Mouse (Mus musculus) ES-Bruce4 (cell line): ENCODE data around the gene Fkbp5. TPM values are rescaled to one million over a fixed set of nuclear protein-coding genes. Genes with fewer than 3 reads are reported as not detected.

Experiments used
- H3K27ac ChIP-seq: 2 replicates; pipeline ENCODE4 v1.5.1; 2012; ENCODE audit warnings: low read length, inconsistent platforms; ENCODE audit not compliant: insufficient read depth
- H3K27me3 ChIP-seq: 2 replicates; pipeline ENCODE4 v1.6.1; 2012; ENCODE audit warnings: mild to moderate bottlenecking, low read length, inconsistent platforms; ENCODE audit not compliant: control insufficient read depth, poor library complexity, insufficient read depth, severe bottlenecking
- H3K36me3 ChIP-seq: 2 replicates; pipeline ENCODE4 v1.6.1; 2012; ENCODE audit warnings: inconsistent platforms, mild to moderate bottlenecking, low read length, moderate library complexity; ENCODE audit not compliant: control insufficient read depth, poor library complexity, insufficient read depth, severe bottlenecking
- H3K4me1 ChIP-seq: one replicate; pipeline ENCODE4 v1.8.1; 2011; ENCODE audit warnings: low read length; ENCODE audit not compliant: control insufficient read depth, insufficient read depth
- H3K4me3 ChIP-seq: 2 replicates; pipeline ENCODE4 v1.5.1; 2011; ENCODE audit warnings: low read depth, mild to moderate bottlenecking, low read length
- H3K9ac ChIP-seq: 2 replicates; pipeline ENCODE4 v1.6.1; 2012; ENCODE audit warnings: low read depth, mild to moderate bottlenecking, inconsistent platforms; ENCODE audit not compliant: poor library complexity, severe bottlenecking
- H3K9me3 ChIP-seq: replicated peaks from 2 replicates; pipeline ENCODE4 v1.6.1; 2012; ENCODE audit warnings: mild to moderate bottlenecking, low read length, inconsistent platforms; ENCODE audit not compliant: control insufficient read depth, poor library complexity, insufficient read depth, severe bottlenecking
- CTCF ChIP-seq: IDR thresholded peaks from one replicate; pipeline ENCODE4 v1.8.1; 2011; ENCODE audit warnings: low read depth, low read length
- EP300 ChIP-seq: IDR thresholded peaks from 2 replicates; pipeline ENCODE4 v1.6.1; 2011; ENCODE audit warnings: low read depth, low read length; ENCODE audit not compliant: insufficient read depth
- POLR2A ChIP-seq: IDR thresholded peaks from one replicate; pipeline ENCODE4 v1.8.1; 2011; ENCODE audit warnings: low read length; ENCODE audit not compliant: insufficient read depth
- polyA plus RNA-seq: library from polyadenylated mRNA; stranded (reverse); fragments of >200 nt; gene quantifications from 2 replicates; pipeline ENCODE4 v1.2.4, GENCODE M21; 2011; ENCODE audit warnings: low read depth; ENCODE audit not compliant: missing spikeins, insufficient read depth, insufficient read length

Fkbp5 gene
- polyA plus RNA-seq, 1 experiment: 67.1 TPM

GRCm38 (mm10) chr17:28511616-28512541, 5.4 kb downstream of the Fkbp5 start:
- Histone ChIP-seq H3K4me3 (no peak overlapping the region), H3K27me3 (no peaks in the 10 kb centered on the region), H3K9me3 (no peaks in the 10 kb centered on the region), H3K4me1 (peaks cover 5% of the 10 kb centered on the region), H3K36me3 (no peaks in the 10 kb centered on the region), H3K9ac (no peak overlapping the region), H3K27ac (no peak overlapping the region)
- no peak for TF ChIP-seq POLR2A
- TF ChIP-seq EP300: no peak
- TF ChIP-seq CTCF: no peak

GRCm38 (mm10) chr17:28510445-28511342, 6.6 kb downstream of the Fkbp5 start:
- no peak for TF ChIP-seq CTCF
- no peak for TF ChIP-seq EP300
- no peak for TF ChIP-seq POLR2A
- Histone ChIP-seq H3K9ac (peak overlapping the region; percentile 5; the same call in 1 of the 2 replicates), H3K9me3 (no peaks in the 10 kb centered on the region), H3K4me3 (peak overlapping the region; percentile 37), H3K36me3 (no peaks in the 10 kb centered on the region), H3K4me1 (peaks cover 10% of the 10 kb centered on the region), H3K27ac (no peak overlapping the region), H3K27me3 (no peaks in the 10 kb centered on the region)

DNA sequence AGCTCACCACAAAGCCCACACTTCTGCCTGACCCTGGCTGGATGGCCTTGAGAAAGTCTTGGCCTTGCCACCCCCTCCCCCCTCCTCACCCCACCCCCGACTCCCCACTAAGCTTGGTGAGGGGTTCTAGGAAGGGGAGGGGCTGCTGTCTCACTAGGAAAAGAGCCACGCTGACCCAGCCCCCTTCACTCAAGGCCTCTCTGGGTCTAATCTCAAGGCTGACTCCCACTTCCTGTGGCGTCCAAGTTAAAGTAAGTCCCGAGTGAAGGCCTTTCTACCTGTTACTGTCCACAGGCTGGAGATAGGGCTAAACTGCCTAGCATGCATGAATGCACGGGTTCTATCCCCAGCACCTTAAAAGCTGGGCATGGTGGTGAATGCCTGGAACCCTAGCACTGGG, 9.8 kb downstream of the Fkbp5 start:
- H3K4me1 ChIP-seq: peaks cover 12% of the 10 kb centered on the region
- no peak overlapping the region; the same call in 1 of the 2 replicates for H3K27ac ChIP-seq
- no peak overlapping the region for H3K4me3 ChIP-seq
- TF ChIP-seq POLR2A: no peak
- no peak for TF ChIP-seq CTCF
- no peaks in the 10 kb centered on the region for H3K27me3 ChIP-seq
- no peaks in the 10 kb centered on the region for H3K36me3 ChIP-seq
- no peaks in the 10 kb centered on the region for H3K9me3 ChIP-seq
- H3K9ac ChIP-seq: no peak overlapping the region

GRCm38 (mm10) chr17:28506895-28507294, 10.4 kb downstream of the Fkbp5 start:
- H3K4me3 ChIP-seq: no peak overlapping the region
- peaks cover 7% of the 10 kb centered on the region for H3K4me1 ChIP-seq
- H3K36me3 ChIP-seq: no peaks in the 10 kb centered on the region
- no peaks in the 10 kb centered on the region for H3K9me3 ChIP-seq
- peak overlapping the region; percentile 42; the same call in 1 of the 2 replicates for H3K27ac ChIP-seq
- TF ChIP-seq EP300: no peak
- TF ChIP-seq CTCF: no peak
- no peak for TF ChIP-seq POLR2A
- H3K27me3 ChIP-seq: no peaks in the 10 kb centered on the region
- no peak overlapping the region for H3K9ac ChIP-seq

DNA sequence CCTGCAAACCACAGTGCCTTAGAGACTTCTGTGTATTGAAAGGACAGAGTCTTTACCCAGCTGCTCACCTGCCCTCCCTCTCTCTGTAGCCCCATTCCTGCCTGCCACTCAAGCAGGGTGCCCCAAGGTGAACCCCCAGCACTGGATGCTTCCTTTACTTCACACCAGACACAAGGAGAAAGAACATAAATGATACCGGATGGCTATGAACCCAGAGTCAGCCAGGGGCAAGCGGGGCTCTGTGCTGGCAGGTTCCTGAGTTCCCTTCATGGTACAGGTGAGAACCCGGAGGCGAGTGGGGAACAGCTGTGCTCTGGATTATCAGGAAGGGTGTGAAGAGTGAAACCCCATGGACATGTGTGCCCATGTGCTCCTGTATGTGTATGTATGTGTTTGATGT, 11.7 kb downstream of the Fkbp5 start:
- Histone ChIP-seq H3K4me3 (no peak overlapping the region), H3K27ac (no peak overlapping the region), H3K9me3 (no peaks in the 10 kb centered on the region), H3K9ac (no peak overlapping the region), H3K27me3 (no peaks in the 10 kb centered on the region), H3K4me1 (peaks cover 7% of the 10 kb centered on the region), H3K36me3 (no peaks in the 10 kb centered on the region)
- TF ChIP-seq POLR2A (no peak), EP300 (no peak), CTCF (no peak)

- no peak overlapping the region for H3K9ac ChIP-seq
- no peak for TF ChIP-seq POLR2A
These were observed 13.1 kb downstream of the Fkbp5 start for GRCm38 (mm10) chr17:28504182-28504581.

More at GRCm38 (mm10) chr17:28504182-28504581, 13.1 kb downstream of the Fkbp5 start:
- no peak overlapping the region for H3K4me3 ChIP-seq
- H3K4me1 ChIP-seq: peaks cover 7% of the 10 kb centered on the region
- no peaks in the 10 kb centered on the region for H3K27me3 ChIP-seq
- no peaks in the 10 kb centered on the region for H3K9me3 ChIP-seq
- H3K36me3 ChIP-seq: no peaks in the 10 kb centered on the region
- H3K27ac ChIP-seq: no peak overlapping the region
